Mouse (Mus musculus): Measurements from ENCODE around the gene Bhlha9. TPM values are rescaled to one million over a fixed set of nuclear protein-coding genes. Genes with fewer than 3 reads are reported as not detected.
A peak's percentile ranks its signal among the peaks of the same experiment; 100 is the strongest.

Gene Bhlha9
- total RNA-seq, 1 experiment, result not detected

DNA sequence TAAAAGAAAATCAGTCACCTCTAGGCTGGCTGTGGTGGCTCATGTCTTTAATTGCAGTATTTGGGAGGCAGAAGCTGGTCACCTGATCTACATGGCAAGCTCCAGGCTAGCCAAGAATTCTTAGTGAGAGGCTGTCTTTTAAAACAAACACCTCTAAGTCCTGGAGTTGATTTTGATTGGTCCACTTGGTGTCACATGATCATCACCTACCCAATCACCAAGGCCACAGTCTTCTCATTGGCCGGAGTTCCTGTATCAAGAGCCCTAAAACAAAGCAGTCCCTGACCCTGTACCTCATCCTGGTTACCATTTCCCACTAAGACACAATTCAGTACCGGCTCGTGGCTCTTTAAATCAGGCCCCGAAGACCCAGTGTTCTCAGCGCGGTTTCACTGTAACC is 23.5 kb downstream of the Bhlha9 start:
- H3K36me3 ChIP-seq (ENCODE audit: control insufficient read depth, insufficient read depth, low read length, poor library complexity, severe bottlenecking), result no peaks in the 10 kb centered on the region
- H3K4me1 ChIP-seq (ENCODE audit: control insufficient read depth in 2 of 2, insufficient read depth in 2 of 2, low read length in 2 of 2, poor library complexity in 1 of 2), result peaks cover 0 to 7% of the 10 kb centered on the region in 2 experiments; a peak in 1 of 4 replicates
- peak overlapping the region; percentile 17 to 37; a peak in 3 of 4 replicates for H3K4me3 ChIP-seq (ENCODE audit: insufficient read depth in 1 of 2, low read depth in 1 of 2, low read length in 2 of 2, poor library complexity in 1 of 2, severe bottlenecking in 1 of 2)
- peak overlapping the region; percentile 44; the same call in 1 of the 2 replicates for H3K9ac ChIP-seq (ENCODE audit: insufficient read depth, low read depth, low read length, poor library complexity, severe bottlenecking)
- no peaks in the 10 kb centered on the region for H3K9me3 ChIP-seq (ENCODE audit: control insufficient read depth, insufficient read depth, low read depth, low read length)
- in situ Hi-C loops (cut with MboI; ENCODE audit: low sequenced_read_pairs in 2 of 2, unreplicated experiment in 2 of 2), result no loop called here
- no peak for TF ChIP-seq ZC3H11A (IDR thresholded peaks at IDR 0.05; ENCODE audit: borderline replicate concordance, low read depth, low read length)
- TF ChIP-seq CHD2 (IDR thresholded peaks at IDR 0.05; ENCODE audit: low read depth, low read length), result peak; percentile 59; the same call in 1 of the 2 replicates
- TF ChIP-seq HCFC1 (IDR thresholded peaks at IDR 0.05; ENCODE audit: borderline replicate concordance, insufficient read depth, low read length), result no peak
- TF ChIP-seq ZNF384 (IDR thresholded peaks at IDR 0.05; ENCODE audit: low read depth, low read length), result no peak
- TF ChIP-seq MAFK (IDR thresholded peaks at IDR 0.05; ENCODE audit: insufficient read depth, low read depth, low read length), result no peak
- H3K27ac ChIP-seq (ENCODE audit: insufficient read depth, low read depth, low read length, poor library complexity, severe bottlenecking), result no peak overlapping the region
- DNase-seq (ENCODE audit: low read depth, low spot score), result peak; percentile 58

GRCm38 (mm10) chr11:76699626-76700025 is 27.4 kb downstream of the Bhlha9 start:
- TF ChIP-seq ZNF384 (IDR thresholded peaks at IDR 0.05; ENCODE audit: low read depth, low read length) (no peak), CHD2 (IDR thresholded peaks at IDR 0.05; ENCODE audit: low read depth, low read length) (no peak), HCFC1 (IDR thresholded peaks at IDR 0.05; ENCODE audit: borderline replicate concordance, insufficient read depth, low read length) (no peak), ZC3H11A (IDR thresholded peaks at IDR 0.05; ENCODE audit: borderline replicate concordance, low read depth, low read length) (no peak), MAFK (IDR thresholded peaks at IDR 0.05; ENCODE audit: insufficient read depth, low read depth, low read length) (no peak)
- Histone ChIP-seq H3K27ac (ENCODE audit: insufficient read depth, low read depth, low read length, poor library complexity, severe bottlenecking) (no peak overlapping the region), H3K4me3 (ENCODE audit: insufficient read depth in 1 of 2, low read depth in 1 of 2, low read length in 2 of 2, poor library complexity in 1 of 2, severe bottlenecking in 1 of 2) (peak overlapping the region in 1 of 2 experiments; percentile 46; a peak in 1 of 4 replicates), H3K36me3 (ENCODE audit: control insufficient read depth, insufficient read depth, low read length, poor library complexity, severe bottlenecking) (no peaks in the 10 kb centered on the region), H3K9ac (ENCODE audit: insufficient read depth, low read depth, low read length, poor library complexity, severe bottlenecking) (no peak overlapping the region), H3K9me3 (ENCODE audit: control insufficient read depth, insufficient read depth, low read depth, low read length) (no peaks in the 10 kb centered on the region), H3K4me1 (ENCODE audit: control insufficient read depth in 2 of 2, insufficient read depth in 2 of 2, low read length in 2 of 2, poor library complexity in 1 of 2) (peaks cover 0 to 7% of the 10 kb centered on the region in 2 experiments; a peak in 1 of 4 replicates)
- in situ Hi-C loops (cut with MboI; ENCODE audit: low sequenced_read_pairs in 2 of 2, unreplicated experiment in 2 of 2), result no loop called here
- no peak for DNase-seq (ENCODE audit: low read depth, low spot score)

DNA sequence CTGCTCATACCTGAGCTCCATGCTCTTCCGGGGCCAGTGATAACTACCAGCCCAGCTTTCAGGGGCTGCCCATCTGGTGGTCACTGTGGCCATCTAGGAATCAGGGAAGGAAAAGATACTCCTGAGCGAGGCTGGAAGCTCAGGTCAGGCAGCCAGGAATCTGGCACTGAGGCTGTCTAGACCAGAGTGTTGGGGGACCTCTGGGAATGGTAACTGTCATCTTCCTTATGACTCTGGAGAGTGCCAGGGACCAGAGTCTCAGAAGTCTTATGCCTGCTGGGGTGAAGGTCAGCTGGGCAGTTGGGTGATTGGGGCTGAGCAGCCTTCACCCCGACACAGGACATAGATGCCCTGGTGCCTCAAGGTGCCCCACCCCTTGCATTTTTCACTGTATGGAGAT is 35.4 kb downstream of the Bhlha9 start:
- no peak for DNase-seq (ENCODE audit: low read depth, low spot score)
- Histone ChIP-seq H3K4me3 (ENCODE audit: insufficient read depth in 1 of 2, low read depth in 1 of 2, low read length in 2 of 2, poor library complexity in 1 of 2, severe bottlenecking in 1 of 2) (no peak overlapping the region), H3K4me1 (ENCODE audit: control insufficient read depth in 2 of 2, insufficient read depth in 2 of 2, low read length in 2 of 2, poor library complexity in 1 of 2) (peaks cover 0 to 9% of the 10 kb centered on the region in 2 experiments; a peak in 1 of 4 replicates), H3K9ac (ENCODE audit: insufficient read depth, low read depth, low read length, poor library complexity, severe bottlenecking) (no peak overlapping the region), H3K27ac (ENCODE audit: insufficient read depth, low read depth, low read length, poor library complexity, severe bottlenecking) (no peak overlapping the region), H3K9me3 (ENCODE audit: control insufficient read depth, insufficient read depth, low read depth, low read length) (no peaks in the 10 kb centered on the region), H3K36me3 (ENCODE audit: control insufficient read depth, insufficient read depth, low read length, poor library complexity, severe bottlenecking) (no peaks in the 10 kb centered on the region)
- in situ Hi-C loops (cut with MboI; ENCODE audit: low sequenced_read_pairs in 2 of 2, unreplicated experiment in 2 of 2), result no loop called here
- no peak for TF ChIP-seq MAFK (IDR thresholded peaks at IDR 0.05; ENCODE audit: insufficient read depth, low read depth, low read length)

DNA sequence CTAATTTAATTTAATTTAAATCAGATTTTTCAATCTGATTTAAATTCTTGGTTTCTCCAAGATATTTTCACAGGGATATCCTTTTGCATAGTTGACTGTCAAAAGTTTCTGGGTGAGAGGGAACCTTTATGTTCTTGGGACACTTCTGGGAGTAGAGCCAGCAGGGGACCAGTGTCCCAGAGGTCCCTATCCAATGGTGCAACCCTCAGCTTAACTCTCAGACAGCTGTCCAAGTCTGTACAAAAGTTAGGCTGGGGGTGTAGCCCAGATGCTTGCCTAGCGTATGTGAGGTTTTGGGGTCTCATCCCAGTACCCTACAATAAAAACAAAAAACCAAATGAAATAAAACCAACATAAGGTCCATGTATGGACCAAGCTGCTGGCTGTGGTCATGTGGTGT is 35.8 kb downstream of the Bhlha9 start:
- Histone ChIP-seq H3K9me3 (ENCODE audit: control insufficient read depth, insufficient read depth, low read depth, low read length) (no peaks in the 10 kb centered on the region), H3K4me1 (ENCODE audit: control insufficient read depth in 2 of 2, insufficient read depth in 2 of 2, low read length in 2 of 2, poor library complexity in 1 of 2) (peaks cover 0 to 9% of the 10 kb centered on the region in 2 experiments; a peak in 1 of 4 replicates), H3K4me3 (ENCODE audit: insufficient read depth in 1 of 2, low read depth in 1 of 2, low read length in 2 of 2, poor library complexity in 1 of 2, severe bottlenecking in 1 of 2) (no peak overlapping the region), H3K36me3 (ENCODE audit: control insufficient read depth, insufficient read depth, low read length, poor library complexity, severe bottlenecking) (no peaks in the 10 kb centered on the region), H3K9ac (ENCODE audit: insufficient read depth, low read depth, low read length, poor library complexity, severe bottlenecking) (no peak overlapping the region), H3K27ac (ENCODE audit: insufficient read depth, low read depth, low read length, poor library complexity, severe bottlenecking) (no peak overlapping the region)
- DNase-seq (ENCODE audit: low read depth, low spot score), result no peak
- in situ Hi-C loops (cut with MboI; ENCODE audit: low sequenced_read_pairs in 2 of 2, unreplicated experiment in 2 of 2), result no loop called here
- TF ChIP-seq MAFK (IDR thresholded peaks at IDR 0.05; ENCODE audit: insufficient read depth, low read depth, low read length), result no peak
- no peak for TF ChIP-seq CHD2 (IDR thresholded peaks at IDR 0.05; ENCODE audit: low read depth, low read length)
- no peak for TF ChIP-seq ZNF384 (IDR thresholded peaks at IDR 0.05; ENCODE audit: low read depth, low read length)
- no peak for TF ChIP-seq ZC3H11A (IDR thresholded peaks at IDR 0.05; ENCODE audit: borderline replicate concordance, low read depth, low read length)
- TF ChIP-seq HCFC1 (IDR thresholded peaks at IDR 0.05; ENCODE audit: borderline replicate concordance, insufficient read depth, low read length), result no peak

DNA sequence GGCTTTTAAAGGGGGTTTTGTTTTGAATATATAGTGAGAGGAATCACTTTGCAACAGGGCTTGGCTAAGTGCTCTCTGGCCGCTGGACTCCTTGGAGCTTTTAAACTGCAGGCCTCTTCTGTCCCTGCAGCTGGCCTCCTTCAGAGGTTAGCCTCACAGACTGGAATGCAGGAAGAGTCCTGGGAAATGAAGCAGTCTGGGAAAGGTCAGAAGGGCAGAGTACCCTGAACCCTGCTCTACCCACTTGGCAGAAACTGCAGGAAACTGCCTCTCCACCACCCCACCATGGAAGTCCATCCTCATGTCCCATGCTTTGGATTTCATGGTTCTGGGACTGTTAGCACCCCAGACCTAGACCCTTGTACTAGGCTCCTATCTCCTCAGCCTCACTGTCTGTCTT is 36.6 kb downstream of the Bhlha9 start:
- H3K27ac ChIP-seq (ENCODE audit: insufficient read depth, low read depth, low read length, poor library complexity, severe bottlenecking), result no peak overlapping the region
- in situ Hi-C loops (cut with MboI; ENCODE audit: low sequenced_read_pairs in 2 of 2, unreplicated experiment in 2 of 2), result no loop called here
- no peak overlapping the region for H3K9ac ChIP-seq (ENCODE audit: insufficient read depth, low read depth, low read length, poor library complexity, severe bottlenecking)
- H3K36me3 ChIP-seq (ENCODE audit: control insufficient read depth, insufficient read depth, low read length, poor library complexity, severe bottlenecking), result no peaks in the 10 kb centered on the region
- H3K4me1 ChIP-seq (ENCODE audit: control insufficient read depth in 2 of 2, insufficient read depth in 2 of 2, low read length in 2 of 2, poor library complexity in 1 of 2), result peaks cover 0 to 9% of the 10 kb centered on the region in 2 experiments; a peak in 1 of 4 replicates
- no peaks in the 10 kb centered on the region for H3K9me3 ChIP-seq (ENCODE audit: control insufficient read depth, insufficient read depth, low read depth, low read length)
- TF ChIP-seq ZNF384 (IDR thresholded peaks at IDR 0.05; ENCODE audit: low read depth, low read length) (no peak), MAFK (IDR thresholded peaks at IDR 0.05; ENCODE audit: insufficient read depth, low read depth, low read length) (no peak), CHD2 (IDR thresholded peaks at IDR 0.05; ENCODE audit: low read depth, low read length) (no peak), HCFC1 (IDR thresholded peaks at IDR 0.05; ENCODE audit: borderline replicate concordance, insufficient read depth, low read length) (no peak), ZC3H11A (IDR thresholded peaks at IDR 0.05; ENCODE audit: borderline replicate concordance, low read depth, low read length) (no peak)
- DNase-seq (ENCODE audit: low read depth, low spot score), result no peak
- no peak overlapping the region for H3K4me3 ChIP-seq (ENCODE audit: insufficient read depth in 1 of 2, low read depth in 1 of 2, low read length in 2 of 2, poor library complexity in 1 of 2, severe bottlenecking in 1 of 2)

All from ES-E14 (cell line).